Mouse (Mus musculus) hindbrain, embryonic 14.5 days (tissue): ENCODE data around the gene Olfr373. TPM values are rescaled to one million over a fixed set of nuclear protein-coding genes. Genes with fewer than 3 reads are reported as not detected.

ENCODE experiments used
- ATAC-seq: fragments of 200-750 bp; cut with Nextera tagmentation; 2 replicates; pipeline ENCODE4 v1.8.0; 2017; ENCODE audit warnings: moderate number of reproducible peaks, mild to moderate bottlenecking, moderate TSS enrichment, moderate library complexity; ENCODE audit not compliant: low FRiP score
- DNase-seq: peaks from one replicate; pipeline ENCODE4 v3.0.0-alpha.2; 2015; ENCODE audit warnings: low spot score
- H3K27ac ChIP-seq: fragments of 300-500 bp; sonication (generic); 2 replicates; pipeline ENCODE4 v1.5.1; 2014; ENCODE audit warnings: mild to moderate bottlenecking, moderate library complexity
- H3K27me3 ChIP-seq: fragments of 300-500 bp; sonication (generic); 2 replicates; pipeline ENCODE4 v1.6.1; 2014; ENCODE audit warnings: mild to moderate bottlenecking, low read length, mixed read lengths; ENCODE audit not compliant: control insufficient read depth, insufficient read depth
- H3K36me3 ChIP-seq: fragments of 300-500 bp; sonication (generic); replicated peaks from 2 replicates; pipeline ENCODE4 v1.6.1; 2014; ENCODE audit not compliant: control insufficient read depth, insufficient read depth
- H3K4me1 ChIP-seq: fragments of 300-500 bp; sonication (generic); replicated peaks from 2 replicates; pipeline ENCODE4 v1.6.1; 2014; ENCODE audit warnings: antibody characterized with exemption, low read length, mixed read lengths; ENCODE audit not compliant: control insufficient read depth, insufficient read depth
- H3K4me2 ChIP-seq: fragments of 300-500 bp; sonication (generic); replicated peaks from 2 replicates; pipeline ENCODE4 v1.6.1; 2014; ENCODE audit warnings: mild to moderate bottlenecking, moderate library complexity
- H3K4me3 ChIP-seq: fragments of 300-500 bp; sonication (generic); replicated peaks from 2 replicates; pipeline ENCODE4 v1.5.1; 2014; ENCODE audit warnings: mild to moderate bottlenecking, low read length
- H3K9ac ChIP-seq: fragments of 300-500 bp; sonication (generic); 2 replicates; pipeline ENCODE4 v1.6.1; 2014
- H3K9me3 ChIP-seq: fragments of 300-500 bp; sonication (generic); 2 replicates; pipeline ENCODE4 v1.6.1; 2016; ENCODE audit warnings: low read length; ENCODE audit not compliant: control insufficient read depth
- WGBS: fragments of 180-500 bp; shearing (Covaris S2); extraction: QIAGEN DNeasy Blood & Tissue Kit; methylation state at CpG from one replicate; pipeline ENCODE4 v1.1.7; 2014; 5-methylcytosine and 5-hydroxymethylcytosine counted together
- polyA plus RNA-seq: library from polyadenylated mRNA; unstranded; fragments of >200 nt; fragmentation: Nextera tagmentation; extraction: Ambion mirVana; gene quantifications from 2 replicates; pipeline ENCODE4 v1.2.1, GENCODE M21; 2014

Gene Olfr373
- polyA plus RNA-seq, 1 experiment from 2014 or later: not detected

DNA sequence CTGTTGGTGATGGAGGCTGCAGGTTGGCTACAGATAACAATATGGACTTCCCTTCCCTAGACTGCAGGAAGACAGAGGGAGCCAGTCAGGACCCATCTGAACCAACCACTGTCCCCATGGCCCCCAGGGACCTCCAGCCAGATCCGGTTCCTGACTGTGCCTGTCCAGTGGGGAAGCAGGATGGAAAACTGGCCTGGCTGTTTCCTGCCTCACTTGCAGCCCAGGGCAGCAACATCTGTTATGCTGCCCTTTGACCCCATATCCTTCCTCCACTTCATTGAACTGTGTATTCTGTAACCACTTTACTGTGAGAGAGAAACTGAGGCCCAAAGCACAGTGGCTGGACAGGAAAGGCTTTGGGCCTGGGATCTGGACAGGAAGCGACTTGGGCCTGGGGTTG lies 48.3 kb downstream of the Olfr373 start:
- Histone ChIP-seq H3K27me3 (no peaks in the 10 kb centered on the region), H3K4me1 (peaks cover 5% of the 10 kb centered on the region), H3K36me3 (no peaks in the 10 kb centered on the region), H3K9ac (no peak overlapping the region), H3K4me2 (no peak overlapping the region), H3K4me3 (no peak overlapping the region), H3K27ac (no peak overlapping the region), H3K9me3 (no peaks in the 10 kb centered on the region)
- ATAC-seq (no peak), DNase-seq (no peak)
- 71% methylated on average over 2 of the region's 2 CpGs for WGBS

- Histone ChIP-seq H3K9ac (no peak overlapping the region), H3K4me2 (no peak overlapping the region), H3K4me1 (peaks cover 11% of the 10 kb centered on the region), H3K27ac (no peak overlapping the region), H3K36me3 (no peaks in the 10 kb centered on the region), H3K9me3 (no peaks in the 10 kb centered on the region), H3K4me3 (no peak overlapping the region), H3K27me3 (no peaks in the 10 kb centered on the region)
- no peak for ATAC-seq
- DNase-seq: no peak
- WGBS: 89% methylated on average over 2 of the region's 2 CpGs
Measured at GRCm38 (mm10) chr8:72131901-72132300, 48.9 kb downstream of the Olfr373 start.

DNA sequence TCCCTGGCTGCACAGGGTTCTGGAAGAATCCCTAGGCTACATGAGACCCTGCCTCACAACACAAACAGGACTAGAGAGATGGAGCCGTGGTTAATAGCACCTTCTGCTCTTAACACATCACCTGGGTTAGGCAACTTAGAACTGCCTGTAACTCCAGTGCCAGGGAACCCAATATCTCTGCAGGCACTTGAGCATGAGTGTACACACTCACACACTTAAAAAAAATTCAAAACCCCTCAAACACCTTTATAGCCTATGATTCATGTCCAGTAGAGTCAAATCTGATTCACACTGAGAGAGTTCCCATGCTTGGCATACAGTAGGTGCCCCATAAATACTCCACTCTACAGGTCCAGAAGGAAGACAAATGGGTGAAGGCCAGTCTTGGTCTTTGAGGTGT lies 49.4 kb downstream of the Olfr373 start:
- H3K9me3 ChIP-seq: no peaks in the 10 kb centered on the region
- WGBS: 90% methylated on average over 1 of the region's 1 CpGs
- no peak overlapping the region for H3K4me3 ChIP-seq

DNA sequence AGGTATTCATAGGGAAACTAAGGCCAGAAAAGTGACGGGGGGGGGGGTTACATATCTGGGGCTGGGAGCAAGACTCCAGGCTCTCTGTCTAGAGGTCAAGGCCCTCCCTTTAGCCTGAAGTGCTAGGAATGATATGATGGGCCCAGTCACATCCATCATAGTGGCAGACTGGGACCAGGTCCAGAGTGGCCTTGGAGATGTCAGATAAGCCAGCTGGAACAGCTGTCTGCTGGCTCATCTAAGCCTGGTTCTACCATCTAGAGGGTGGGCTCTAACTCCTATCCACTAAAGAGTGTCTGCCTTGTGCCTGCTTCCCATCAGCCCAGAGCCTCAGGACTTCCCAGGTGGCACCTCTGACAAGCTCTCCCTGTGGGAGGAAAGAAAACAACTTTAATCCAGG lies 49.9 kb downstream of the Olfr373 start:
- no peak overlapping the region for H3K4me3 ChIP-seq
- H3K27me3 ChIP-seq: no peaks in the 10 kb centered on the region
- no peak overlapping the region for H3K9ac ChIP-seq
- ATAC-seq: no peak
- H3K9me3 ChIP-seq: no peaks in the 10 kb centered on the region
- no peak overlapping the region for H3K4me2 ChIP-seq
- H3K4me1 ChIP-seq: peaks cover 19% of the 10 kb centered on the region
- no peaks in the 10 kb centered on the region for H3K36me3 ChIP-seq
- WGBS: 64% methylated on average over 1 of the region's 1 CpGs
- DNase-seq: no peak
- no peak overlapping the region for H3K27ac ChIP-seq

More for the DNA sequence above, 49.4 kb downstream of the Olfr373 start:
- H3K4me2 ChIP-seq: no peak overlapping the region
- no peaks in the 10 kb centered on the region for H3K36me3 ChIP-seq
- H3K27ac ChIP-seq: no peak overlapping the region
- H3K9ac ChIP-seq: no peak overlapping the region
- DNase-seq: no peak
- ATAC-seq: no peak
- H3K4me1 ChIP-seq: peaks cover 16% of the 10 kb centered on the region
- H3K27me3 ChIP-seq: no peaks in the 10 kb centered on the region

GRCm38 (mm10) chr8:72133507-72133906 lies 50.5 kb downstream of the Olfr373 start:
- no peaks in the 10 kb centered on the region for H3K9me3 ChIP-seq
- H3K4me2 ChIP-seq: no peak overlapping the region
- no peak overlapping the region for H3K27ac ChIP-seq
- 60% methylated on average over 1 of the region's 1 CpGs for WGBS
- peaks cover 5% of the 10 kb centered on the region for H3K36me3 ChIP-seq
- H3K4me3 ChIP-seq: no peak overlapping the region
- ATAC-seq: no peak
- no peak overlapping the region for H3K9ac ChIP-seq
- H3K4me1 ChIP-seq: peaks cover 19% of the 10 kb centered on the region
- no peak for DNase-seq
- no peaks in the 10 kb centered on the region for H3K27me3 ChIP-seq

- Histone ChIP-seq H3K4me1 (peaks cover 19% of the 10 kb centered on the region), H3K27me3 (no peaks in the 10 kb centered on the region), H3K4me2 (peak within 1 kb of the TSS; percentile 94), H3K9ac (peak within 1 kb of the TSS; percentile 88), H3K4me3 (peak within 1 kb of the TSS; percentile 70), H3K36me3 (peaks cover 19% of the 10 kb centered on the region), H3K9me3 (no peaks in the 10 kb centered on the region), H3K27ac (peak within 1 kb of the TSS; percentile 90)
- ATAC-seq (peak; percentile 79), DNase-seq (peak; percentile 65)
- under 1% methylated on average over 48 of the region's 49 CpGs for WGBS
Measured at GRCm38 (mm10) chr8:72134756-72135445, 51.9 kb downstream of the Olfr373 start, which contains the start of gene Tpm4. Gene Tpm4, plus strand, starts transcription at chr8:72134975.

- no peaks in the 10 kb centered on the region for H3K27me3 ChIP-seq
- peak; percentile 76 for ATAC-seq
- peak; percentile 28 for DNase-seq
- peak overlapping the region; percentile 88 for H3K9ac ChIP-seq
- WGBS: under 1% methylated on average over 61 of the region's 62 CpGs
- peak overlapping the region; percentile 90 for H3K27ac ChIP-seq
- H3K9me3 ChIP-seq: no peaks in the 10 kb centered on the region
- peaks cover 26% of the 10 kb centered on the region for H3K36me3 ChIP-seq
- peak overlapping the region; percentile 70 for H3K4me3 ChIP-seq
- H3K4me1 ChIP-seq: peaks cover 19% of the 10 kb centered on the region
- peak overlapping the region; percentile 94 for H3K4me2 ChIP-seq
Measured at GRCm38 (mm10) chr8:72135446-72136301, 52.7 kb downstream of the Olfr373 start.

GRCm38 (mm10) chr8:72136302-72136978 lies 53.5 kb downstream of the Olfr373 start:
- ATAC-seq: peak; percentile 33
- DNase-seq: peak; percentile 71
- Histone ChIP-seq H3K4me1 (peaks cover 19% of the 10 kb centered on the region), H3K27me3 (no peaks in the 10 kb centered on the region), H3K36me3 (peaks cover 34% of the 10 kb centered on the region), H3K9me3 (no peaks in the 10 kb centered on the region), H3K27ac (peak overlapping the region; percentile 90), H3K4me2 (peak overlapping the region; percentile 94), H3K4me3 (peak overlapping the region; percentile 70), H3K9ac (peak overlapping the region; percentile 88)
- WGBS: under 1% methylated on average over 18 of the region's 18 CpGs

DNA sequence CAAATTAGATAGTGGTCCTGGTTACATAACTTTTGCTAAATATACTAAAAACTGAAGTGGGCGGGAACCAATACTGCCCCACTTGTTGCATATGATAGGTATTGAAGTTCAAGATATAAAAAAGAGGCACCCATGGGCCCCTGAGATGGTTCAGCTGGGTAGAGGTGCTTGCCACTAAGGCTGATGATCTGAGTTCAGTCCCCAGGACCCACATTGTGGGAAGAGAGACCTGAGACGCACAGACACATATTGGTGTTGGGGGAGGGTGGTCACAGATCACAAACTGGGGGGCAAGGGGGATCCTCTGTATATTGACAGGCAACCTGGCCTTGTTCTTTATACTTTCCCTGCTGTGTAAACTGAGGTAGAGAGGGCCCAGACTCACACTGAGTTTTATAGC lies 54.5 kb downstream of the Olfr373 start:
- Histone ChIP-seq H3K9me3 (no peaks in the 10 kb centered on the region), H3K36me3 (peaks cover 44% of the 10 kb centered on the region), H3K27ac (no peak overlapping the region), H3K4me1 (peaks cover 19% of the 10 kb centered on the region), H3K27me3 (no peaks in the 10 kb centered on the region), H3K9ac (no peak overlapping the region), H3K4me3 (0 out of 2 replicates have a peak overlapping the region, but pooled peaks have one; percentile 70), H3K4me2 (peak overlapping the region; percentile 94)
- 98% methylated on average over 2 of the region's 2 CpGs for WGBS
- DNase-seq (no peak), ATAC-seq (no peak)
